Mouse (Mus musculus): Measurements from ENCODE around the gene Chchd1. TPM values are rescaled to one million over a fixed set of nuclear protein-coding genes. Genes with fewer than 3 reads are reported as not detected.

The Chchd1 gene
- polyA plus RNA-seq, 1 experiment = 111 TPM

DNA sequence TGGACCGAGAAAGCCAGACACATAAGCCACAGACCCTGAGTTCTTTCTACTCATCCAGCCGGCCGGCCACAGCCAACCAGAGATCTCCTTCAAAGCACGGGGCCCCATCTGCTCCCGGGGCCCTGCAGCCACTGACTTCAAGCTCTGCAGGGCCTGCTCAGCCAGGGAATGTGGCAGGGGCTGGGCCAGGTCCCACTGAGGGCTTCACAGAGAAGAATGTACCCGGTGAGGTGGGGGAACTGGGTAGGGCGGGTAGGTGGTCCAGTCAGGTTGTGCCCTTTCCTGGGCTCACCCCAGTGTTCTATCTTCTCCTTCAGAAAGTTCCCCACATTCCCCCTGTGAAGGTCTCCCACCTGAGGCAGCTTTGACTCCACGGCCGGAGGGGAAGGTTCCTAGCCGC, 15.6 kb downstream of the Chchd1 start:
- H3K27me3 ChIP-seq (ENCODE audit: control insufficient read depth, insufficient read depth, insufficient read length) = no peaks in the 10 kb centered on the region
- H3ac ChIP-seq (ENCODE audit: control insufficient read depth, insufficient read length) = no peak overlapping the region
- TF ChIP-seq MYOG (IDR thresholded peaks at IDR 0.05; ENCODE audit: control insufficient read depth in 1 of 3, insufficient read depth in 1 of 3, insufficient read length in 2 of 3, low read depth in 2 of 3) = no peak
- TF ChIP-seq CEBPB (IDR thresholded peaks at IDR 0.05; ENCODE audit: insufficient read depth, poor library complexity, severe bottlenecking) = no peak
- no peak for TF ChIP-seq SRF (IDR thresholded peaks at IDR 0.05; ENCODE audit: control insufficient read depth, insufficient read length, low read depth)
- TF ChIP-seq MAX (IDR thresholded peaks at IDR 0.05; ENCODE audit: low read depth) = no peak
- TF ChIP-seq POLR2A (IDR thresholded peaks at IDR 0.05; ENCODE audit: insufficient read length, low read depth) = no peak
- TF ChIP-seq REST (IDR thresholded peaks at IDR 0.05; ENCODE audit: insufficient read depth, insufficient read length) = no peak
- no peak overlapping the region for H3K4me2 ChIP-seq (ENCODE audit: low read depth)
- H3K4me3 ChIP-seq = no peak overlapping the region
- no peaks in the 10 kb centered on the region for H3K79me2 ChIP-seq (ENCODE audit: control insufficient read depth, insufficient read depth)
- peaks cover 47% of the 10 kb centered on the region for H3K36me3 ChIP-seq (ENCODE audit: control insufficient read depth, insufficient read depth)

DNA sequence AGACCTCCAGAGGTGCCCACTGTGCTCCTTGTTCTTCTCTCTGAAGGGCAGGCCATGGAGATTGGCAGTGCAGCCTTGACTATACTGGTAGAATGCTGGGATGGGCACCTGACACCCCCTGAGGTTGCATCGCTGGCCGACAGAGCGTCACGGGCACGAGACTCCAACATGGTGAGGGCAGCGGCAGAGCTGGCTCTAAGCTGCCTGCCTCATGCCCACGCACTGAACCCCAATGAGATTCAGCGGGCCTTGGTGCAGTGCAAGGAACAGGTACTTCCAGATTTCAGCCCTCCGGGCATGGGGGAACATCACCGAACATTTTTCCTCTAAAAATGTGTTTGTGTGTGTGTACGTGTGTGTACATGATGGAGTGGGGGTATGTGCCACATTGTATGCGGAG, 17.0 kb downstream of the Chchd1 start:
- no peaks in the 10 kb centered on the region for H3K79me2 ChIP-seq (ENCODE audit: control insufficient read depth, insufficient read depth)
- H3K4me3 ChIP-seq = no peak overlapping the region
- peaks cover 54% of the 10 kb centered on the region for H3K36me3 ChIP-seq (ENCODE audit: control insufficient read depth, insufficient read depth)
- H3ac ChIP-seq (ENCODE audit: control insufficient read depth, insufficient read length) = no peak overlapping the region
- H3K4me2 ChIP-seq (ENCODE audit: low read depth) = no peak overlapping the region
- no peaks in the 10 kb centered on the region for H3K27me3 ChIP-seq (ENCODE audit: control insufficient read depth, insufficient read depth, insufficient read length)
- TF ChIP-seq MYOG (IDR thresholded peaks at IDR 0.05; ENCODE audit: control insufficient read depth in 1 of 3, insufficient read depth in 1 of 3, insufficient read length in 2 of 3, low read depth in 2 of 3) (no peak), POLR2AphosphoS2 (IDR thresholded peaks at IDR 0.05; ENCODE audit: insufficient read length, low read depth) (peak; percentile 39), USF1 (IDR thresholded peaks at IDR 0.05; ENCODE audit: low read depth) (no peak), CEBPB (IDR thresholded peaks at IDR 0.05; ENCODE audit: insufficient read depth, poor library complexity, severe bottlenecking) (no peak), SRF (IDR thresholded peaks at IDR 0.05; ENCODE audit: control insufficient read depth, insufficient read length, low read depth) (no peak), MYOD1 (IDR thresholded peaks at IDR 0.05; ENCODE audit: control insufficient read depth in 1 of 3, insufficient read length in 2 of 3, low read depth in 2 of 3) (no peak)

DNA sequence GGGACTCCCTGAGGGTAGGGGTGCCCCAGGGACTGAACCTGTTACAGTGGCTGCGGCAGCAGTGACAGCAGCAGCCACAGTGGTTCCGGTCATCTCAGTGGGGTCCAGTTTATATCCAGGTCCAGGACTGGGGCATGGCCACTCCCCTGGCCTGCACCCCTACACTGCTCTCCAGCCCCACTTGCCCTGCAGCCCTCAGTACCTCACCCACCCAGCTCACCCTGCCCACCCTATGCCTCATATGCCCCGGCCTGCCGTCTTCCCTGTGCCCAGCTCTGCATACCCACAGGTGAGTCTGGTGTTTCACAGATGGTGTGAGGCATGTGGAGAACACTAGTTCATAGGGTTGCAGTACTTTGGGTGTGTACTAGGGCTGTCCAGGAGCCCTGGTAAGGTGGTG, 18.6 kb downstream of the Chchd1 start:
- H3ac ChIP-seq (ENCODE audit: control insufficient read depth, insufficient read length) = no peak overlapping the region
- H3K79me2 ChIP-seq (ENCODE audit: control insufficient read depth, insufficient read depth) = no peaks in the 10 kb centered on the region
- H3K4me3 ChIP-seq = no peak overlapping the region
- H3K36me3 ChIP-seq (ENCODE audit: control insufficient read depth, insufficient read depth) = peaks cover 49% of the 10 kb centered on the region
- H3K4me2 ChIP-seq (ENCODE audit: low read depth) = no peak overlapping the region
- H3K27me3 ChIP-seq (ENCODE audit: control insufficient read depth, insufficient read depth, insufficient read length) = no peaks in the 10 kb centered on the region
- TF ChIP-seq E2F4 (IDR thresholded peaks at IDR 0.05; ENCODE audit: insufficient read depth) = no peak
- TF ChIP-seq TCF12 (IDR thresholded peaks at IDR 0.05; ENCODE audit: insufficient read depth, poor library complexity, severe bottlenecking) = no peak
- TF ChIP-seq MAX (IDR thresholded peaks at IDR 0.05; ENCODE audit: low read depth) = no peak
- no peak for TF ChIP-seq MYOG (IDR thresholded peaks at IDR 0.05; ENCODE audit: control insufficient read depth in 1 of 3, insufficient read depth in 1 of 3, insufficient read length in 2 of 3, low read depth in 2 of 3)
- no peak for TF ChIP-seq POLR2AphosphoS2 (IDR thresholded peaks at IDR 0.05; ENCODE audit: insufficient read length, low read depth)
- no peak for TF ChIP-seq TCF3 (IDR thresholded peaks at IDR 0.05; ENCODE audit: insufficient read length, low read depth)
- TF ChIP-seq POLR2A (IDR thresholded peaks at IDR 0.05; ENCODE audit: insufficient read length, low read depth) = no peak
- TF ChIP-seq CEBPB (IDR thresholded peaks at IDR 0.05; ENCODE audit: insufficient read depth, poor library complexity, severe bottlenecking) = no peak
- no peak for TF ChIP-seq REST (IDR thresholded peaks at IDR 0.05; ENCODE audit: insufficient read depth, insufficient read length)
- no peak for TF ChIP-seq USF1 (IDR thresholded peaks at IDR 0.05; ENCODE audit: low read depth)
- no peak for TF ChIP-seq MYOD1 (IDR thresholded peaks at IDR 0.05; ENCODE audit: control insufficient read depth in 1 of 3, insufficient read length in 2 of 3, low read depth in 2 of 3)
- no peak for TF ChIP-seq SRF (IDR thresholded peaks at IDR 0.05; ENCODE audit: control insufficient read depth, insufficient read length, low read depth)

DNA sequence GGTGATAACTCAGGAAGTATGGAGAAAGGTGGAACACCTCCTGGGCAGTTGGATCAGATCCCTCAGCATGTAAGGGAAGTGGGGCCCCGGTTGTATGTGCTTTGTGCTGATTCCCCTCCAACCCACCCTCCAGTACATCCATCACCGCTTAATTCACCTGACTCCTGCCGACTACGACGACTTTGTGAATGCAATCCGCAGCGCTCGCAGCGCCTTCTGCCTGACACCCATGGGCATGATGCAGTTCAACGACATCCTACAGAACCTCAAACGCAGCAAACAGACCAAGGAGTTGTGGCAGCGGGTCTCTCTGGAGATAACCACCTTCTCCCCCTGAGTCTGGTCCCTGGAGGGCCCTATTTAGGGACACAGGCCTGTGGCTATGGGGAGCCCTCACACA, 20.2 kb downstream of the Chchd1 start:
- no peak overlapping the region for H3K4me2 ChIP-seq (ENCODE audit: low read depth)
- H3K4me3 ChIP-seq = no peak overlapping the region
- peaks cover 45% of the 10 kb centered on the region for H3K36me3 ChIP-seq (ENCODE audit: control insufficient read depth, insufficient read depth)
- no peak overlapping the region for H3ac ChIP-seq (ENCODE audit: control insufficient read depth, insufficient read length)
- H3K27me3 ChIP-seq (ENCODE audit: control insufficient read depth, insufficient read depth, insufficient read length) = no peaks in the 10 kb centered on the region
- no peaks in the 10 kb centered on the region for H3K79me2 ChIP-seq (ENCODE audit: control insufficient read depth, insufficient read depth)
- TF ChIP-seq POLR2A (IDR thresholded peaks at IDR 0.05; ENCODE audit: insufficient read length, low read depth) = no peak

DNA sequence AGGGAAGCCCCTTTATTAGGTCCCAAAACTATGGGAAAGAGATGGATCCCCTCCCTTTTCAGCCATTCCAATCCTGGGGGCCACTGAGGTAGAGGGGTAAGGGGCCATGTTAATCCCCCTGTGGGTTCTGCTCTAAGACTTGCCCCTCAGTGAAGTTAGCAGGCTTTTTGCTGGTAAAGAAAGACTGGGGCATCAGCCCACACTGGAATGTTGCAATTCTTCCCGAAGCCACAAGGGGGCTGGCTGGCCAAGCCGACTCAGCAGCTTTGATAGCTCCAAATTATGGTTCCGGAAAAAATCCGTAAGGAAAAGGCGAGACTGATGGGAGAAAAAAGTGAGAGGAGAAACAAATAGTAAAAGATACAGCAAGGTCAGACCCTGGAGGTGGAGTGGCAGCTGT, 21.2 kb downstream of the Chchd1 start:
- Histone ChIP-seq H3K79me2 (ENCODE audit: control insufficient read depth, insufficient read depth) (no peaks in the 10 kb centered on the region), H3ac (ENCODE audit: control insufficient read depth, insufficient read length) (no peak overlapping the region), H3K4me3 (no peak overlapping the region), H3K27me3 (ENCODE audit: control insufficient read depth, insufficient read depth, insufficient read length) (no peaks in the 10 kb centered on the region), H3K4me2 (ENCODE audit: low read depth) (no peak overlapping the region), H3K36me3 (ENCODE audit: control insufficient read depth, insufficient read depth) (peaks cover 52% of the 10 kb centered on the region)
- TF ChIP-seq POLR2A (IDR thresholded peaks at IDR 0.05; ENCODE audit: insufficient read length, low read depth) (no peak), SRF (IDR thresholded peaks at IDR 0.05; ENCODE audit: control insufficient read depth, insufficient read length, low read depth) (no peak), CEBPB (IDR thresholded peaks at IDR 0.05; ENCODE audit: insufficient read depth, poor library complexity, severe bottlenecking) (no peak), TCF3 (IDR thresholded peaks at IDR 0.05; ENCODE audit: insufficient read length, low read depth) (no peak), TCF12 (IDR thresholded peaks at IDR 0.05; ENCODE audit: insufficient read depth, poor library complexity, severe bottlenecking) (no peak), E2F4 (IDR thresholded peaks at IDR 0.05; ENCODE audit: insufficient read depth) (no peak), USF1 (IDR thresholded peaks at IDR 0.05; ENCODE audit: low read depth) (no peak), POLR2AphosphoS2 (IDR thresholded peaks at IDR 0.05; ENCODE audit: insufficient read length, low read depth) (no peak), REST (IDR thresholded peaks at IDR 0.05; ENCODE audit: insufficient read depth, insufficient read length) (no peak)
